Mouse (Mus musculus): ENCODE data around the gene 4833439L19Rik. TPM values are rescaled to one million over a fixed set of nuclear protein-coding genes. Genes with fewer than 3 reads are reported as not detected.
A peak's percentile ranks its signal among the peaks of the same experiment; 100 is the strongest.
"Not testable (repeated sequence)": the region's sequence is repeated elsewhere in the genome, so short reads cannot be mapped to it uniquely, and the experiment has no call there.

Gene 4833439L19Rik
- polyA plus RNA-seq (2012; rRNA removed) = 59.8 and 60.8 TPM in 2 replicates

- H3K4me1 ChIP-seq (ENCODE audit: control insufficient read depth, insufficient read depth, low read length) = peaks cover 6% of the 10 kb centered on the region
- TF ChIP-seq POLR2A (IDR thresholded peaks at IDR 0.05; ENCODE audit: control insufficient read depth, low read depth, low read length) (peak; percentile 98), CTCF (IDR thresholded peaks at IDR 0.05; ENCODE audit: control insufficient read depth, insufficient read depth, insufficient replicate concordance, low read depth, low read length) (0 out of 2 replicates have a peak, but pooled peaks have one; percentile 11)
- peak within 1 kb of the TSS; percentile 83 for H3K27ac ChIP-seq (ENCODE audit: control insufficient read depth, insufficient read depth, low read depth, low read length)
Measured at GRCm38 (mm10) chr13:54565201-54565581, at the start of gene 4833439L19Rik. TSS of gene 4833439L19Rik (minus strand) at chr13:54565435.

GRCm38 (mm10) chr13:54613141-54613540 lies 47.9 kb upstream of the 4833439L19Rik start:
- not testable (repeated sequence) for H3K27me3 ChIP-seq (ENCODE audit: control insufficient read depth, insufficient read depth, low read length); H3K4me3 ChIP-seq (ENCODE audit: control insufficient read depth, low read depth, low read length); H3K36me3 ChIP-seq (ENCODE audit: control insufficient read depth, insufficient read depth, low read length); H3K27ac ChIP-seq (ENCODE audit: control insufficient read depth, insufficient read depth, low read depth, low read length)
- H3K4me1 ChIP-seq (ENCODE audit: control insufficient read depth, insufficient read depth, low read length) = peaks cover 13% of the 10 kb centered on the region

More at GRCm38 (mm10) chr13:54565201-54565581, at the start of gene 4833439L19Rik:
- Histone ChIP-seq H3K36me3 (ENCODE audit: control insufficient read depth, insufficient read depth, low read length) (peaks cover 2% of the 10 kb centered on the region), H3K27me3 (ENCODE audit: control insufficient read depth, insufficient read depth, low read length) (no peaks in the 10 kb centered on the region), H3K4me3 (ENCODE audit: control insufficient read depth, low read depth, low read length) (peak within 1 kb of the TSS; percentile 93)

GRCm38 (mm10) chr13:54610972-54611754 lies 45.9 kb upstream of the 4833439L19Rik start, which contains the start of gene Cltb:
TSS of gene Cltb (minus strand) at chr13:54611344.
- Histone ChIP-seq H3K4me3 (ENCODE audit: control insufficient read depth, low read depth, low read length) (peak within 1 kb of the TSS; percentile 75), H3K27me3 (ENCODE audit: control insufficient read depth, insufficient read depth, low read length) (no peaks in the 10 kb centered on the region), H3K27ac (ENCODE audit: control insufficient read depth, insufficient read depth, low read depth, low read length) (peak within 1 kb of the TSS; percentile 59; the same call in 1 of the 2 replicates), H3K4me1 (ENCODE audit: control insufficient read depth, insufficient read depth, low read length) (peaks cover 13% of the 10 kb centered on the region), H3K36me3 (ENCODE audit: control insufficient read depth, insufficient read depth, low read length) (no peaks in the 10 kb centered on the region)
- TF ChIP-seq POLR2A (IDR thresholded peaks at IDR 0.05; ENCODE audit: control insufficient read depth, low read depth, low read length) (0 out of 2 replicates have a peak, but pooled peaks have one; percentile 33), CTCF (IDR thresholded peaks at IDR 0.05; ENCODE audit: control insufficient read depth, insufficient read depth, insufficient replicate concordance, low read depth, low read length) (no peak)

- H3K27ac ChIP-seq (ENCODE audit: control insufficient read depth, insufficient read depth, low read depth, low read length) = peak overlapping the region; percentile 59; the same call in 1 of the 2 replicates
- TF ChIP-seq CTCF (IDR thresholded peaks at IDR 0.05; ENCODE audit: control insufficient read depth, insufficient read depth, insufficient replicate concordance, low read depth, low read length) (no peak), POLR2A (IDR thresholded peaks at IDR 0.05; ENCODE audit: control insufficient read depth, low read depth, low read length) (no peak)
- peak overlapping the region; percentile 75 for H3K4me3 ChIP-seq (ENCODE audit: control insufficient read depth, low read depth, low read length)
- H3K4me1 ChIP-seq (ENCODE audit: control insufficient read depth, insufficient read depth, low read length) = peaks cover 13% of the 10 kb centered on the region
- no peaks in the 10 kb centered on the region for H3K27me3 ChIP-seq (ENCODE audit: control insufficient read depth, insufficient read depth, low read length)
- no peaks in the 10 kb centered on the region for H3K36me3 ChIP-seq (ENCODE audit: control insufficient read depth, insufficient read depth, low read length)
Measured at GRCm38 (mm10) chr13:54610613-54610971, 45.4 kb upstream of the 4833439L19Rik start.

GRCm38 (mm10) chr13:54609301-54609700 lies 44.1 kb upstream of the 4833439L19Rik start:
- no peaks in the 10 kb centered on the region for H3K27me3 ChIP-seq (ENCODE audit: control insufficient read depth, insufficient read depth, low read length)
- TF ChIP-seq CTCF (IDR thresholded peaks at IDR 0.05; ENCODE audit: control insufficient read depth, insufficient read depth, insufficient replicate concordance, low read depth, low read length) (no peak), POLR2A (IDR thresholded peaks at IDR 0.05; ENCODE audit: control insufficient read depth, low read depth, low read length) (no peak)
- no peak overlapping the region for H3K4me3 ChIP-seq (ENCODE audit: control insufficient read depth, low read depth, low read length)

GRCm38 (mm10) chr13:54608666-54609065 lies 43.4 kb upstream of the 4833439L19Rik start:
- Histone ChIP-seq H3K4me1 (ENCODE audit: control insufficient read depth, insufficient read depth, low read length) (peaks cover 13% of the 10 kb centered on the region), H3K27me3 (ENCODE audit: control insufficient read depth, insufficient read depth, low read length) (no peaks in the 10 kb centered on the region), H3K4me3 (ENCODE audit: control insufficient read depth, low read depth, low read length) (no peak overlapping the region), H3K36me3 (ENCODE audit: control insufficient read depth, insufficient read depth, low read length) (no peaks in the 10 kb centered on the region), H3K27ac (ENCODE audit: control insufficient read depth, insufficient read depth, low read depth, low read length) (peak overlapping the region; percentile 23; the same call in 1 of the 2 replicates)
- no peak for TF ChIP-seq POLR2A (IDR thresholded peaks at IDR 0.05; ENCODE audit: control insufficient read depth, low read depth, low read length)
- no peak for TF ChIP-seq CTCF (IDR thresholded peaks at IDR 0.05; ENCODE audit: control insufficient read depth, insufficient read depth, insufficient replicate concordance, low read depth, low read length)

More at GRCm38 (mm10) chr13:54609301-54609700, 44.1 kb upstream of the 4833439L19Rik start:
- H3K27ac ChIP-seq (ENCODE audit: control insufficient read depth, insufficient read depth, low read depth, low read length) = peak overlapping the region; percentile 23; the same call in 1 of the 2 replicates
- peaks cover 13% of the 10 kb centered on the region for H3K4me1 ChIP-seq (ENCODE audit: control insufficient read depth, insufficient read depth, low read length)
- no peaks in the 10 kb centered on the region for H3K36me3 ChIP-seq (ENCODE audit: control insufficient read depth, insufficient read depth, low read length)

GRCm38 (mm10) chr13:54608002-54608401 lies 42.8 kb upstream of the 4833439L19Rik start:
- no peaks in the 10 kb centered on the region for H3K36me3 ChIP-seq (ENCODE audit: control insufficient read depth, insufficient read depth, low read length)
- TF ChIP-seq POLR2A (IDR thresholded peaks at IDR 0.05; ENCODE audit: control insufficient read depth, low read depth, low read length) (no peak), CTCF (IDR thresholded peaks at IDR 0.05; ENCODE audit: control insufficient read depth, insufficient read depth, insufficient replicate concordance, low read depth, low read length) (no peak)
- no peak overlapping the region for H3K4me3 ChIP-seq (ENCODE audit: control insufficient read depth, low read depth, low read length)
- no peak overlapping the region for H3K27ac ChIP-seq (ENCODE audit: control insufficient read depth, insufficient read depth, low read depth, low read length)
- peaks cover 13% of the 10 kb centered on the region for H3K4me1 ChIP-seq (ENCODE audit: control insufficient read depth, insufficient read depth, low read length)
- no peaks in the 10 kb centered on the region for H3K27me3 ChIP-seq (ENCODE audit: control insufficient read depth, insufficient read depth, low read length)

Measured in testis, adult 2 months (tissue).